Mouse (Mus musculus): Measurements from ENCODE around the gene Map1s.
"Not testable (repeated sequence)": the region's sequence is repeated elsewhere in the genome, so short reads cannot be mapped to it uniquely, and the experiment has no call there.

Map1s gene

GRCm38 (mm10) chr8:70876382-70876781 is 29.4 kb upstream of the Map1s start:
- intact Hi-C loops (cut with DNase I) = no loop called here

DNA sequence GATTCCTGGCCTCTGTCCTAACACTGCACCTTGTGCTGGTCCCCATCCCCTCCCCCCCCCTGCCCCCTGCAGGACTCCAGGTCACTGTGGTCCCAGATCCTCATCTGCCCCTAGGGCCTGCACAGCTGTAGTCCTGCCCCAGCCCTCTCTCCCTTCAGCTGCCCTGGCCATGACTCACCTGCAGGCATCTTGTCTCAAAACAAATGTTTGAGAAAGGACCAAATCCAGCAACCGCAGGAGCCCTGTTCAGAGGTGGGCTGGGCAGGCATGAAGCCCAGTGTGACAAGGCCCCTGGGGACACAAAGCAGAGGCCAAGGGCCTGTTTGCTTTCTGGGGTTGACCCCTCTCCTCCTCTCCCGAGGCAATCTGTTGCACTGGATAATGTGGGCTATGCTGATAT is 27.6 kb upstream of the Map1s start:
- intact Hi-C loops (cut with DNase I) = no loop called here

- intact Hi-C loops (cut with DNase I) = no loop called here
Observed at GRCm38 (mm10) chr8:70879500-70879899, 26.2 kb upstream of the Map1s start.

DNA sequence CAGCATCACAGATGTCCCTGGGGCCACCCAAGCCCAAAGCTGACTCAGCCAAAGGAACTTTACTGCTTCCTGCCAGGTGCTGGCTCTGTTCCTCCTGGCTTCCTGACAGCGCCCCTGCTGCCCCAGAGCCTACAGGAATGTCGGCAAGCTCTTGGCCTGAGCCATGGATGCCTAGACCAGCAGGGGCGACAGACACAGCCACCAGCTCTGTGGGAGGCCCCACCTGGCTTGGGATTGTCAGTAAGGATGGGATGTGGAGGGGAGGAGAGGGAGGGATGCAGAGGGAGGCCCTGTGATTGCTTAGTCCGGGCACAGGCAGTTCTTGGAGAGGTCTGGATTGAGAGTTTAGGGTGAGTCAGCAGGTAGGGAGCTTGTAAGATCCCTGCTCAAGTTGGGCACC is 25.6 kb upstream of the Map1s start:
- intact Hi-C loops (cut with DNase I) = no loop called here

DNA sequence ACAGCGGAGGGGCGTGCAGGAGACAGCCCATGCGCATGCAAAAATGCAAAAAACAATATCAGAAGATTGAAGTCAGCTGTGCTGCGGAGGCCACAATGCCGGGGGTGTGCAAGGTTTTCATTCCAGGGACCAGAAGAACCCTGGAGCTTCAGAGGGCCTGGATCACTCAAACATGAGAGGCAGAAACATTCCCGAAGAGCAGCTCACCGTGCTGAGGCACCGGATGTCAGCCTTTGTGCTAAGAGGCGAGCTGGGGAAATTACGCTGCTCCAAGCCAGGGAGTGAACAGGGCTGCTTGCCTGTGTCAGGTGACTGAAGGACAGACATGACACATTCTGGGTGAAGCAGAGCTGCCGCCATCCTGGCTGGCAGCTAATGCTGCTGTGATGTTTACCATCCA is 25.2 kb upstream of the Map1s start:
- intact Hi-C loops (cut with DNase I) = no loop called here

GRCm38 (mm10) chr8:70884186-70884585 is 21.5 kb upstream of the Map1s start:
- intact Hi-C loops (cut with DNase I) = no loop called here

- intact Hi-C loops (cut with DNase I) = no loop called here
Observed at GRCm38 (mm10) chr8:70884683-70885082, 21.0 kb upstream of the Map1s start.

DNA sequence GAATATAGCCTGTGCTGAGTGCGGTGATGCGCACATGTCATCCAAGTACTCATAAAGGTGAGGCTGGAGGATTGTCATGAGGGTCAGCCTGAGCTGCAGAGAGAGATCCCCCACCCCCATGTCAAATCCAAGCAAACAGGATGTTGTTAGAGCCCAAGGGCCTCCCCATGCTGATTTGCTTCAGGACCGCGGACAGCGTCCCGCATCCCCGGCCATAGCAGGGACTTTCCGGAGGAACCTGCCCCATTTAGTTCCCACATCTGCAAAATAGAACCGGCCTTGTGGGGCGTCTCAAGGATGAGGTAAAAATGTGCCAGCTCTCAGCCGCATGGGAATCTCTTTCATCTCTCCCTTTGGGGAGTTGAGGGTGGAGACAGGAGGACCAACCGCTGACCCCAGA is 20.1 kb upstream of the Map1s start:
- intact Hi-C loops (cut with DNase I) = no loop called here

DNA sequence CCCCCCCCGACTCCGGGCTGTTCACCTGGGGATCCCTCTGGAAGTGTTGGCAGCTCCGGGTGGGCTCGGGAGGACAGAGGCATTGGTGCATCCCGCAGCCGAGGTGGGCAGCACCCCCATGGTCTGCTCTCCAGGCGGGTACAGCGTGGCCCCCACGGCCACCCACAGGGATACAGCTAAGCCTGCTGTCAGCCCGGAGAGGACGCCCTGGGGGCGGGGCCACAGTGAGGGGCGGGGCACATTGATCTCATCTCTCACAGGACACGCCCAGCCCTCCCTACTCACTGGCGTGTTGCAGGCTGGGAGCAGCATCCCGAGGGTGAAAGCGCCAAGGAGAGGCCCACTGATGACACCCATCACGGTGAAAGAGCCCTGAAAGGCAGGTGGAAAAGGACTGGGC is 18.1 kb upstream of the Map1s start:
- intact Hi-C loops (cut with DNase I) = no loop called here

GRCm38 (mm10) chr8:70890656-70891055 is 15.1 kb upstream of the Map1s start:
- intact Hi-C loops (cut with DNase I) = no loop called here

DNA sequence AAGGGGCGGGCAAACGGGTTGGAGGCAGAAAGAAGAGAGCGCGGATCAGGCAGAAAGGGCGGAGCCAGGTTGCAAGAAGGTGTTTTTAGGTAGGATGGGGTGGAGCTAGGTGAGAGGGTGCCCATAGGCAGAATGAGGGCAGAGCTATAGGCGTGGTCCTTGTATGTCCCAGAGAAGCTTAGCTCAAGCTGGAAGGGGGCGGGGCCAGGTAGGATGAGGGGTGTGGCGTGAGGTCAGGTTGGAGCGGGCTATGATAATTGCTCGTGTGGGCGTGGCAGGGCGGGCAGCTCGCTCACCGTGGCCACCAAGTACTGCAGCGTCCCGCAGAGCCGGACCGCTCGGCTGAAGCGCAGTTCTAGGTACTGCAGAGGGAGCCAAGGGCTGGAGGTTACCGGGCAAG is 14.4 kb upstream of the Map1s start:
- intact Hi-C loops (cut with DNase I) = no loop called here

DNA sequence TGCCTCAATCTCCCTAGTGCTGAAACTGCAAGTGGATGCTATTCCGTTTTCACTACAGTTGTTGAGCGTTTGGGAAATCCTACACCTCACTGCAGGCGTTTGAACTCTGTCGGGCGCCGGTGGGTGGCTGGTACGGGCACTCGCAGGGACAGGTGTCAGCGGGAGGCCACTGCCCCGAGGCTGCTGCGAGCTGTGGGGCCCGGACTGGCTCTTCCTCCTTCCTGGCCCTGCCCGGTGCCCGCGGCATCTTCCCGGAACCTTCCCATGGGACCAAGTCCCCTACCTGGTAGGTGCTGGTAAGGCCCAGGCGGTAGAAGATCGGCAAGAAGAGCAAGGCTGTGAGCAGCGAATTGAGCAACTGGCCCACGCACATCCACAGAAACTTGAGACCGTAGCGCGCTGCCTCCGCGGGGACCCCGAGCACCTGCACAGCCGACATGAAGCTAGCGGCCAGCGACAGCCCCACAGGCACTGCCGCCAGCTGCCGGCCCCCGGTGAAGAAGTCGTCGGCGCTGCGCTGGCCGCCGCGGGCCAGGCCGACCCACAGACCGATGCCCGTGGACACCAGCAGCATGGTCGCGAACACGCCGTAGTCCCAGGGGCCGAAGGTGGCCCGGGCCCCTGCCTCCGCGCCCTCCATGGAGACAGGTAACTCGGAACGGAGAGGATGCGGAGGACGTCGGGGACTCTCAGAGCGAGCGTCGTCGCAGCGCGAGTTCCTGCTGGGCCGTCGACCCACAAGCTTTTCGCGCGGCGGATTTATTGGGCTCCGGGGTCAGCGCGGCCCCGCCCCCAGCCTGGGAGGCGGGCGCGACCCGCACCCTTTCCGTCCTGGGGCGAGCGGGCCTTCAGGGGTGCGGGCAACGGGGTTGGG is 13.5 kb upstream of the Map1s start, which contains the start of gene Slc5a5:
TSS of gene Slc5a5 (minus strand) at position 736 of the 874 bp plus-strand sequence.
- intact Hi-C loops (cut with DNase I) = loop anchor here (2.0 kb wide), 1 partner anchor 17 kb away; no protein-coding TSS in a partner anchor

GRCm38 (mm10) chr8:70892896-70893655 is 12.7 kb upstream of the Map1s start:
- intact Hi-C loops (cut with DNase I) = loop anchor here (2.0 kb wide), 1 partner anchor 18 kb away; no protein-coding TSS in a partner anchor

- intact Hi-C loops (cut with DNase I) = loop anchor here (2.0 kb wide), 1 partner anchor 19 kb away; no protein-coding TSS in a partner anchor
Observed at GRCm38 (mm10) chr8:70893656-70894384, 11.9 kb upstream of the Map1s start.

GRCm38 (mm10) chr8:70894385-70894720 is 11.4 kb upstream of the Map1s start:
- intact Hi-C loops (cut with DNase I) = no loop called here

DNA sequence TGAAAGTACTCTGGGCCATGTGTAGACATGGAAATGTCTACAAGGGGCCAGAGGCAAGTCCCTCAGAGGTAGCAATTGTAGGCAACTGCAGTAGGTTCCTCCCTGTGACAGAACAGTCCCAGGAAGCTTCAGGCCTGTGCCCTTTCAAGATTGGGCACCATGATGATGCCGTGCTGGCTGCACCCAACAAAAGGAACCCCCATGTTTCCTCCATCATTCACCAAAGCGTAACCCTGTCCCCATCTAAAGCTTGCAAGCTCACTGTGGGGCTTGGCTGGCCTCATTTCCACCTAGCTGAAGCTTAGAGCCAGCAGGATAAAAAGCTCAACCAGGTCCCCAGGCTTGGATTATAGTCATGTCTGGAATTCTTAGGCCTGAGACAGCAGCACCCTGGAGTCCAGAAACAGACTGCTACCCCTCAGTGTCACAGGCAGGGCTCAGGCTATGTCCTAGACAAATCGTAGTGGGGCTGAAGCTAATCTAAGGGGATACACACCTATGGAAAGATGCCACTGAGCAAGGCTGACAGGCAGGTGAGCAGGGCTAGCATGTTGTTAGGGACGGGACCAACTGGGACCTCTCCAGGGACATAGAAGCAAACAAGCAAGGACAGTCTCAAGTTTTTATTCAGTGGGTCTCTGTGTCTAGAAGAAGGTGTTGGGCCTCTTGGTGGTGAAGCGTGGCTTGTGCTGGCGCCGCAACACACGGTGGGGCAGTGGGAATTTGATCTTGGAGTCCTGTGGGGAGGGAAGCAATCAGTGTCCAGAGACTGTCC is 10.8 kb upstream of the Map1s start:
- intact Hi-C loops (cut with DNase I) = no loop called here

DNA sequence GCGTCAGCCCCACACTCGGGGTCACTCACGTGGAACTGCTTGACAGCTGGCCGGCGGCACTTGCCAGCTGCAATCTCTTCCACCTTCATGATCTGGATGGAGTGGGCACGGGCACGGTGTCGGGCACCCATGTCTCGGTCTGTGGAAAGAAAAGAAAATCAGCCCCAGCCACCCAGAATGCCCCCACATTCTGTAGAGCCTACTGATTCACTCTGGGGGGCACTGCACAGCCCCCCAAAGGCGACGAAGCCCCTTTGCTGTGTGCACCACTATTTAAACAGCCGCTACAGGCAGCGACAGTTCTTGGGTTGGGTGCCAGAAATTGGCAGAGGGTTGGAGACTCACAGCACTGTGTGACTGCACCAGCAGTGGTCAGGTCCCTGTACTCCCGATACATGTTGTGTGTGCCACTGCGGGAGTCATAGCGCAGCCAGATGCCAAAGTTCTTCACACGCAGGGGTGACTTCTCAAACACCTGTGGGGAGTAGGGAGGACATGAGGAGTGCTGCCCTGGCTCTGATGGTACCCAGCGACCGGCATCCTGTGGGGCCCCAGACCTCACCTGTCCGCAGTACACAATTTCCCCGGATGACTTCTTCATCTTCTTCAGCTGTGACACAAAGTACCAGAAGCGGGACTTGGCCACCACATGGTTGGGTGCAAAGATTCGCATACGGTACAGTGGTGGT is 10.0 kb upstream of the Map1s start:
- intact Hi-C loops (cut with DNase I) = not testable (repeated sequence)

DNA sequence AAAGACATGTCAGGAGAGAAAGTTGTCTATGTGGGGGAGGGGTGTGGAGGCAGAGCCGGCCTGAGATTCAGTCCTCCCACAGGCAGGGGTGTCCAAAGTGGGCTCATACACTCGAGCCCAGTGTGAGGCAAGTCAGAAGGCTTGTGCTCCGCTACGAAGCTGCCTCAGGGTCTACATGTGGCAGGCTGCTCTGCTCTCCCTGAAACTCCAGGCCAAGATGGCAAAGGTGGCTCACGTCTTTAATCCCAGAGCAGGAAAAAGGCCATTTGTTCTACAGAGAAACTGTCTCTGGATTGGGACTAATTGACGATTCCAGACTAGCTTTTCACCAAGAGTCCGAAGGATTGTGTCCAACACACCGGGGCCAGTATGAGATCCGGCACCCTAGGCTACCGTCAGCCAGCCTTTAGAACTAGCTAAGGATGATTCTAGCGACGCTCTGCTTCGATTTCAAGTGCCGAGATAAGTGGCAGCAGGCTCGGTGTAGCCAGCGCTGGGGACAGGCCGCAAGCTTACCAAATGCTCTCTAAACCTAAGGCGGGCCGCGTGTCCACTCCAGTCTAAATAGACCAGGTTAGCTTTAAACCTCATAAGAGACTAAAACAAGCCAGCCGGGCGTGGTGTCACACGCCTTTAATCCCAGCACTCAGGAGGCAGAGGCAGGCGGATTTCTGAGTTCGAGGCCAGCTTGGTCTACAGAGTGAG is 9.3 kb upstream of the Map1s start:
- intact Hi-C loops (cut with DNase I) = no loop called here

- intact Hi-C loops (cut with DNase I) = no loop called here
Observed at GRCm38 (mm10) chr8:70897021-70897680, 8.6 kb upstream of the Map1s start, which contains the start of gene Rpl18a. TSS of gene Rpl18a (minus strand) at chr8:70897412.
